Mouse (Mus musculus) liver, postnatal 0 days (tissue): ENCODE data around the gene Klkb1.

Experiments used
- CTCF ChIP-seq: sonication (generic); IDR thresholded peaks from 2 replicates; pipeline ENCODE4 v1.5.1; 2016; ENCODE audit warnings: antibody characterized with exemption, low read depth
- EP300 ChIP-seq: IDR thresholded peaks from 2 replicates; pipeline ENCODE4 v1.6.1; 2016; ENCODE audit warnings: antibody characterized with exemption, low read depth, mild to moderate bottlenecking

- no peak for TF ChIP-seq CTCF
- TF ChIP-seq EP300: no peak
These were observed 49.6 kb upstream of the Klkb1 start for GRCm38 (mm10) chr8:45344298-45344697.
